Mouse (Mus musculus) lung, postnatal 0 days (tissue): ENCODE measurements at regions not wholly inside any gene's neighbourhood (a gene's known extent, or its start where the extent isn't known, plus 50 kb on each side); places are given as distances from the start of the nearest gene placed in this dataset.

Source experiments
- ATAC-seq: fragments of 200-750 bp; cut with Nextera tagmentation; 2 replicates; pipeline ENCODE4 v1.8.0; 2017; ENCODE audit warnings: moderate library complexity
- DNase-seq: peaks from one replicate; pipeline ENCODE4 v3.0.0-alpha.2; 2016; ENCODE audit warnings: low spot score
- H3K27ac ChIP-seq: fragments of 300-500 bp; sonication (generic); 2 replicates; pipeline ENCODE4 v1.5.1; 2014; ENCODE audit warnings: antibody characterized with exemption, mild to moderate bottlenecking, low read length, mixed read lengths
- H3K27me3 ChIP-seq: fragments of 300-500 bp; sonication (generic); replicated peaks from 2 replicates; pipeline ENCODE4 v1.6.1; 2014; ENCODE audit warnings: low read length, mixed read lengths; ENCODE audit not compliant: insufficient read depth
- H3K36me3 ChIP-seq: fragments of 300-500 bp; sonication (generic); 2 replicates; pipeline ENCODE4 v1.6.1; 2014; ENCODE audit warnings: low read length, mixed read lengths; ENCODE audit not compliant: insufficient read depth
- H3K4me1 ChIP-seq: fragments of 300-500 bp; sonication (generic); 2 replicates; pipeline ENCODE4 v1.6.1; 2014; ENCODE audit warnings: antibody characterized with exemption, low read depth, low read length, mixed read lengths; ENCODE audit not compliant: insufficient read depth
- H3K4me2 ChIP-seq: fragments of 300-500 bp; sonication (generic); replicated peaks from 2 replicates; pipeline ENCODE4 v1.6.1; 2014; ENCODE audit warnings: low read depth, mild to moderate bottlenecking, low read length, moderate library complexity, mixed read lengths
- H3K4me3 ChIP-seq: fragments of 300-500 bp; sonication (generic); 2 replicates; pipeline ENCODE4 v1.5.1; 2014; ENCODE audit warnings: low read depth, low read length
- H3K9ac ChIP-seq: fragments of 300-500 bp; sonication (generic); replicated peaks from 2 replicates; pipeline ENCODE4 v1.6.1; 2014; ENCODE audit warnings: low read depth, mild to moderate bottlenecking
- H3K9me3 ChIP-seq: fragments of 300-500 bp; sonication (generic); 2 replicates; pipeline ENCODE4 v1.6.1; 2016; ENCODE audit warnings: low read length, mixed read lengths
- CTCF ChIP-seq: IDR thresholded peaks from 2 replicates; pipeline ENCODE4 v1.5.1; 2016; ENCODE audit warnings: antibody characterized with exemption, mild to moderate bottlenecking
- EP300 ChIP-seq: IDR thresholded peaks from 2 replicates; pipeline ENCODE4 v1.6.1; 2016; ENCODE audit warnings: antibody characterized with exemption, mild to moderate bottlenecking, control low read depth
- WGBS: fragments of 180-500 bp; shearing (Covaris S2); extraction: QIAGEN DNeasy Blood & Tissue Kit; methylation state at CpG from one replicate; pipeline ENCODE4 v1.1.7; 2014; 5-methylcytosine and 5-hydroxymethylcytosine counted together

- no peak for TF ChIP-seq EP300
- TF ChIP-seq CTCF: peak; percentile 42
- H3K36me3 ChIP-seq: no peaks in the 10 kb centered on the region
- no peak overlapping the region for H3K27ac ChIP-seq
- whole genome bisulfite sequencing: 64% methylated on average over 1 of the region's 1 CpGs
- no peak overlapping the region for H3K4me3 ChIP-seq
- no peaks in the 10 kb centered on the region for H3K27me3 ChIP-seq
- ATAC-seq (no peak), DNase-seq (no peak)
- no peak overlapping the region for H3K4me2 ChIP-seq
- H3K9ac ChIP-seq: no peak overlapping the region
- no peaks in the 10 kb centered on the region for H3K9me3 ChIP-seq
- no peaks in the 10 kb centered on the region for H3K4me1 ChIP-seq
Measured at GRCm38 (mm10) chr14:114685133-114685532, 406.9 kb upstream of the Gpc5 start.

DNA sequence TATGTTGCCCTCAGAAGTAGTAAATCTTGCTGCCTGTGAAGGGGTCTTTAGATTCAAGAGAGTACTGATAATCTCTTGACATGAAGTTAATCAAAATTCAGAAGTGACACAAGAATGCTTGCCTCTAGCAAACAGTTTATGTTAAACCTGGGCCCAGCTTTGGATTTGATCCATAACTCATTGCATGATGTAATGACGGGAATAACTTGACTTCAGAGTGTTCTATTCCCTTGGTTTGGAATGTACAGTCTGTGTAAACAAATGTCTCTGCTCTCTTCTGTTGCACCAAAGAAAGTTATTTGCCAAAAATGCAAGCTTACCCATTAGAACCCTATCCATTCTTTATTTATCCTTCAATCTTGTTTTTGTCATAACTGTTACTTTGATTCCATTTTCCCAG, 397.1 kb upstream of the Gpc5 start:
- Histone ChIP-seq H3K27me3 (no peaks in the 10 kb centered on the region), H3K9me3 (no peaks in the 10 kb centered on the region), H3K4me2 (no peak overlapping the region), H3K27ac (no peak overlapping the region), H3K4me1 (no peaks in the 10 kb centered on the region), H3K4me3 (no peak overlapping the region), H3K9ac (no peak overlapping the region), H3K36me3 (no peaks in the 10 kb centered on the region)
- no peak for DNase-seq
- WGBS: 15% methylated on average over 1 of the region's 1 CpGs
- TF ChIP-seq CTCF (no peak), EP300 (no peak)
- no peak for ATAC-seq

DNA sequence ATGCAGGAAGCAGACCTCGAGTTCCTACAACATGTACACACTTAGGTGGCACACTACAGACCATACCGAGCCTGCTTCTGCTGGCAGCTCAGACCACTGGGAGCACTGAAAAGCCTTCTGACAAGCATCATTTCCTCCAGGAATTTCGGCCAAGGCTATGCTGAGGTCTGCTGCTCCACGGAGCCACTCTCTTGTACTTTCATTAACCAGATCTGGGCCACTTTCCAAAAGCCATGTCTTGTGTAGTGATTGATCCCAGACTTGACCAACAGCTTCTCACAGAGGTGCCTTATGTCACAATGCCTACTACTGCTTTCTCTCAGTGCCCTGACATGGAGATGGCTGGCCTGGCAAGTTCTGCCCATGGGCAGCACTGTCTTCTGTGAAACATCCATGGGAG, 394.5 kb upstream of the Gpc5 start:
- Histone ChIP-seq H3K9me3 (no peaks in the 10 kb centered on the region), H3K4me2 (no peak overlapping the region), H3K4me3 (no peak overlapping the region), H3K27ac (no peak overlapping the region), H3K27me3 (no peaks in the 10 kb centered on the region), H3K4me1 (no peaks in the 10 kb centered on the region), H3K9ac (no peak overlapping the region), H3K36me3 (no peaks in the 10 kb centered on the region)
- ATAC-seq (no peak), DNase-seq (no peak)
- TF ChIP-seq CTCF (no peak), EP300 (no peak)
- WGBS: 62% methylated on average over 4 of the region's 4 CpGs

GRCm38 (mm10) chr14:114723080-114723479, 368.9 kb upstream of the Gpc5 start:
- Histone ChIP-seq H3K27me3 (no peaks in the 10 kb centered on the region), H3K36me3 (no peaks in the 10 kb centered on the region), H3K9ac (no peak overlapping the region), H3K9me3 (no peaks in the 10 kb centered on the region), H3K4me3 (no peak overlapping the region), H3K4me1 (no peaks in the 10 kb centered on the region), H3K4me2 (no peak overlapping the region), H3K27ac (no peak overlapping the region)
- DNase-seq (no peak), ATAC-seq (no peak)
- WGBS: 29% methylated on average over 1 of the region's 1 CpGs
- TF ChIP-seq CTCF (no peak), EP300 (no peak)

DNA sequence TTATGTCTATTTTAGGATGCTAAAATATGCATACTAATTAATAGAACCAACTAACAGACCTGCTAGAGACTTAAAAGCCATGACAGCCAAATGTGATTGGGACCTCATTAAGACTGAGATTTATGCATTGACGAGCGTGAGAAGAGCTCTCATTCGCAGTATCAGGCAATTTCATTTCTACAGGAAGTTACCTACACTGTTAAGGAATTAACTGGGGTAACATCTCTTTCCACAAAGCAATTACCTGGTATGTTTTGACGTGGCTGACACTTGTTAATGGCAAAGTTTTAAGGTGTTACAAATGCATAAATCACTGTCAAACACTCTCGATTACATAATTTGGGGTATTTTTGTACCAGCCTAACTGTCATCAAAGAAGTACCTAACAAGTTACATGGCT, 324.7 kb upstream of the Gpc5 start:
- ATAC-seq (no peak), DNase-seq (no peak)
- no peak for TF ChIP-seq EP300
- no peak for TF ChIP-seq CTCF
- Histone ChIP-seq H3K4me3 (no peak overlapping the region), H3K36me3 (no peaks in the 10 kb centered on the region), H3K4me1 (no peaks in the 10 kb centered on the region), H3K27ac (no peak overlapping the region), H3K9me3 (no peaks in the 10 kb centered on the region), H3K9ac (no peak overlapping the region), H3K27me3 (no peaks in the 10 kb centered on the region), H3K4me2 (no peak overlapping the region)
- WGBS: 74% methylated on average over 5 of the region's 5 CpGs

GRCm38 (mm10) chr14:114776723-114777122, 315.3 kb upstream of the Gpc5 start:
- no peak overlapping the region for H3K4me2 ChIP-seq
- no peak for TF ChIP-seq EP300
- TF ChIP-seq CTCF: no peak
- no peaks in the 10 kb centered on the region for H3K9me3 ChIP-seq
- H3K36me3 ChIP-seq: no peaks in the 10 kb centered on the region
- no peaks in the 10 kb centered on the region for H3K4me1 ChIP-seq
- H3K27ac ChIP-seq: no peak overlapping the region
- DNase-seq (no peak), ATAC-seq (no peak)
- no peak overlapping the region for H3K4me3 ChIP-seq
- no peaks in the 10 kb centered on the region for H3K27me3 ChIP-seq
- H3K9ac ChIP-seq: no peak overlapping the region
- 54% methylated on average over 2 of the region's 2 CpGs for WGBS

- 83% methylated on average over 3 of the region's 3 CpGs for WGBS
- H3K27ac ChIP-seq: no peak overlapping the region
- ATAC-seq (no peak), DNase-seq (no peak)
- H3K27me3 ChIP-seq: no peaks in the 10 kb centered on the region
- H3K4me3 ChIP-seq: no peak overlapping the region
- H3K4me1 ChIP-seq: no peaks in the 10 kb centered on the region
- no peak for TF ChIP-seq EP300
- no peak for TF ChIP-seq CTCF
- H3K9ac ChIP-seq: no peak overlapping the region
- no peaks in the 10 kb centered on the region for H3K9me3 ChIP-seq
- no peaks in the 10 kb centered on the region for H3K36me3 ChIP-seq
- H3K4me2 ChIP-seq: no peak overlapping the region
Measured at GRCm38 (mm10) chr14:114781821-114782220, 310.2 kb upstream of the Gpc5 start.
